Mouse (Mus musculus): ENCODE results near the gene Olfr15. TPM values are rescaled to one million over a fixed set of nuclear protein-coding genes. Genes with fewer than 3 reads are reported as not detected.
"Not testable (repeated sequence)": the region's sequence is repeated elsewhere in the genome, so short reads cannot be mapped to it uniquely, and the experiment has no call there.

The Olfr15 gene
- total RNA-seq (2014; fragmentation: Nextera tagmentation) = not detected in 2 replicates
- not detected in 2 replicates for total RNA-seq (2017)

DNA sequence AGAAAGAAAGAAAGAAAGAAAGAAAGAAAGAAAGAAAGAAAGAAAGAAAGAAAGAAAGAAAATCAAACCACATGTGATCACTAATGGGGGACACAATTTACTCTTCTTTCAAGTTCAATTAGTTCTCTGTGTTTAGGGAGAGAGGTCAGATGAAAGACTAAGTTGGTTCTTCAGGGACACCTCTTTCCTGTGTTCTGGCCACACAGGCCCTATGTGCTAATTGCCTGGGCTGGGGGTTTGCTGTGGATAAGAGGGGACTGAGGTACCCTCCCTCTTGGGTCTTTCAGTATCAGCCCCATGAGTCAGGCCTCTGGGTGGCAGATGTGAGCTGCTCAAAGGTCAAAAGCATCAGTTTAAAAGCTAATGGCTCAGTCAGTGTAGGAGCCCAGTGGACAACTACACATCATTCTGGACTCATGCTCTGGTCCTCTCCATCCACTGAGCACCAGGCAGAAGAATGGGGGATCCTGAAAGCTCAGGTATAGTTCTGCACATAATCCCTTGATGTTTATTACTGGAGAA is at the start of gene Olfr15:
TSS of gene Olfr15 (plus strand) at position 291 of the 522 bp plus-strand sequence.
- no peak for ATAC-seq (replicated peaks; ENCODE audit: poor library complexity, severe bottlenecking)

DNA sequence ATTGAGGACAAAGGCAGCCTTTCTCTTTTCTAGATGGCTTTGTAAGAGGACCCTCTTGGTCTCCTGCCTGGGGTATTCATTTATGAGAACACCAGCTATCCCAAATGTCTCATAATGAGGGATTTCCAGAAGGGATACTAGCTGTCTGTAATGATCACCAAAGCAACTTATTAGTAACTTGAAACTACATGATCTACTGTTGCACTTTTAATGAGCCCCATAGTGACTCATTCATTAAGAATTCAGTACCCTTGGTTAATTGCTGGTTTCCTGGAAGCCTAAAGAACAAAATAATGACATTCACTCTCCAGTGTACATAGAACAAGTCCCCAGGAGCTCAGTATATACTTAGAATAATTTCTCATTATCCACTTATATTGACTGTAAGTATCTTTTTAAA is 49.4 kb upstream of the Olfr15 start:
- ATAC-seq (replicated peaks; ENCODE audit: poor library complexity, severe bottlenecking) = no peak

- ATAC-seq (replicated peaks; ENCODE audit: poor library complexity, severe bottlenecking) = no peak
Observed at GRCm38 (mm10) chr16:3788394-3788793, 42.3 kb upstream of the Olfr15 start.

DNA sequence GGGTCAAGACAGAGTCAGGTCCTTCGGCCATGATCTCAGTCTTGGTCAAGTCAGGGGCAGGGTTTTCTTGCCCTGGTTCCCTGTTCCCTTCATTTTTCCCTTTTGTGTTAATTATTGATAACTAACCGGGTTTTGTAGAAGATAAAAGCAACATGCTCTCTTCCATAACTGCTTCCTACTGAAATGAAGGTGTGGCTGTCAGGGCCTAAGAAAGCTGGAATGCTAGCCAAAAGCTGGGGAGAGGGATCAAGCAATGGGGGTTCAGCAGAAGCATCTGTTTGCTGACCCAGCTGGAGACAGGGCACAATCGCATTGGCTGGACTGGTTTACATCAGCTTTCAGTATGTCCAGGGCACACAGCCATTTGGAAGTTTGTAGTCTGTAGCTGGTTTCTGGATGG is 22.5 kb upstream of the Olfr15 start:
- ATAC-seq (replicated peaks; ENCODE audit: poor library complexity, severe bottlenecking) = no peak

DNA sequence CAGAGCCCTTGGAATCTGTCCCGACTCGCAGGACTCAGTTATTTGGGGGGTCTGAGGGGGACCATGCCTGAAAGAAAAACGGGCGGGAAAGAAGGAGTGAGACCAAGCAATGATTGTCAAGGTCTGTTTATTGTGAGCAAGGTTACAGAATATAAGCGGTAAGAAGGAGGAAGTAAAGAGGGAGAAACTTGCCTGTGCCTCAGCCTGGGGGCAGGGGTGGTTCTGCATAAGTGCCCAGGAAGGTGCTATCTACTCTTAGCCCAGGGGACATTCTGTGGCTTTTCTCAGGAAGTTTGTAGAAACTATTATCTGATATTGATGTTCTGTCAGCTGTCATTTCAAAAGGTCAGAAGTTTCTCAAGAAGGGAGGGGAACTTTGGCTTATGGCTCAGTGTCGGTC is 16.0 kb upstream of the Olfr15 start:
- not testable (repeated sequence) for ATAC-seq (replicated peaks; ENCODE audit: poor library complexity, severe bottlenecking)

DNA sequence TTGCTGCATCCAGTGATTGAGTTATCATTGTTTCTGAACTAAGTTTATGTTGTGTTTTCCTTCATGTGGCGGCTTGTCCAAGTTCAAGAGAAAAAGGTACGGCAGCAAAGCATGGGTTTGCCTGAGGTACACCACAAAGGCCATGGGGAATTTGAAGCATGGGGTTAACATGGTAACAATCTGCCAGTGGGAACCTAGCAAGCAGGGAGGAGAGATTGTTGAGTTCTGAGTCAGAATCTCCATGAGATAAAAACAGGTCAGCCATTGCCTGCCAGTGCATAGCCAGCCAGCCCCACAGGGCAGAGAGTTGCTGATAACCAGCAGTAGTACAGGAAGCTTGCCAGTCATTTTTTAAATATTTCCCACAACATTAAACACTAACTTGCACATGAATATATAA is 10.5 kb upstream of the Olfr15 start:
- ATAC-seq (replicated peaks; ENCODE audit: poor library complexity, severe bottlenecking) = no peak

DNA sequence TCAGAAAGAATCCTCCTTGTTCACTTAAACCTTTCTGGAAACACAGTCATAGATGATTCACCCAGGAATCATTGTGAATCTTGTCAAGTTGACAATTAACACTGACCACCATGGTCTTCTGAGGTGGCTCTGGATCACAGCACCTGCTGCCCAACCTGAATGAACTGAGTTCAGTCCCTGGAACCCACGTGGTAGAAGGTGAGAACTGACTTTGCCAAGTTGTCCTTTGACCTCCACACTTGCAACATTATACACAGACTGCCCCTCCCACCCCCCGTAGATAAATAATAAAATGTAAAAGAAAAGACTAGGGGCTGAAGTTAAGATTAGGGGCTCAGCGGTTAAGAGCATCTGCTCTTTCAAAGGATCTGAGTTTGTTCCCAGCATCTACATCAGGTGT is 2.7 kb upstream of the Olfr15 start:
- ATAC-seq (replicated peaks; ENCODE audit: poor library complexity, severe bottlenecking) = no peak

DNA sequence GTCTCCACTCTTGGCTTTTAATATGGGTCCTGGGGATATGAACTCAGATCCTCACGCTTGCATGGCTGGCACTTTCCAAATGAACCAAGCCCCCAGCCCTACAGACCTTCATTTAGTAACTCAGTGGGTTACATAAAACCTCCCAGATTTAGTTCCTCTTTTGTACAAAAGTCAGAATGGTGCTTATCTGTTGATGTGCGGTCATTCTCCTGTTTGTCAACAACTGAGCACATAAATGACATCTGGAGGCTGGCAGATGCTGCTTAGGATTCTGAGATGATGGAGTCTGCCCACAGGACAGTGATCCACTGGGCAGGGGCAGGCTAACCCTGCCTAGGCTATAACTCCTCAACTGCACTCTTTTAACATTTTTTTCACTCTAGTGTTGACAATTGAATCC is 951 bp upstream of the Olfr15 start:
- peak; percentile 40; the same call in 1 of the 2 replicates for ATAC-seq (replicated peaks; ENCODE audit: poor library complexity, severe bottlenecking)

DNA sequence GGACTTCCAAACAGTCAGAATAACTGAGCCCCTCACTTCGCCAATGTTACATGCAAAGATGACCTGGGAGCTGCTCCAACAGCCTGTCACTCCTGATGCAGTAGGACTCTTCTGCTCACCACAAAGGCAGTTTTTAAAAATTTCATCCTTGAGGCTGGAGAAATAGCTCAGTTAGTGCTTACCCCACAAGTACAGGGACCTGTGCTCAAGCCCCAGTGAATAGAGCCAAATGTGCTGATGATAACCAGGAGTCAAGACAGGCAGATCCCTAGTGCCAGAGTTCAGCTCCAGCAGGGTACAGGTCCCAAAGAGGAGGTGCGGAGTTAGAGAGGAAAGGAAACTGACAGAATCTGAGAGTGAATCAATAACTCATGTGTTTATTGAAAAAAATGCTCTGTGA is 4.8 kb downstream of the Olfr15 start:
- ATAC-seq (replicated peaks; ENCODE audit: poor library complexity, severe bottlenecking) = no peak

- ATAC-seq (replicated peaks; ENCODE audit: poor library complexity, severe bottlenecking) = 0 out of 2 replicates have a peak, but pooled peaks have one; percentile 33
Observed at GRCm38 (mm10) chr16:3839157-3839885, 8.6 kb downstream of the Olfr15 start.

GRCm38 (mm10) chr16:3842989-3843388 is 12.3 kb downstream of the Olfr15 start:
- ATAC-seq (replicated peaks; ENCODE audit: poor library complexity, severe bottlenecking) = peak; percentile 5; the same call in 1 of the 2 replicates

- ATAC-seq (replicated peaks; ENCODE audit: poor library complexity, severe bottlenecking) = no peak
Observed at GRCm38 (mm10) chr16:3843796-3844195, 13.1 kb downstream of the Olfr15 start.

DNA sequence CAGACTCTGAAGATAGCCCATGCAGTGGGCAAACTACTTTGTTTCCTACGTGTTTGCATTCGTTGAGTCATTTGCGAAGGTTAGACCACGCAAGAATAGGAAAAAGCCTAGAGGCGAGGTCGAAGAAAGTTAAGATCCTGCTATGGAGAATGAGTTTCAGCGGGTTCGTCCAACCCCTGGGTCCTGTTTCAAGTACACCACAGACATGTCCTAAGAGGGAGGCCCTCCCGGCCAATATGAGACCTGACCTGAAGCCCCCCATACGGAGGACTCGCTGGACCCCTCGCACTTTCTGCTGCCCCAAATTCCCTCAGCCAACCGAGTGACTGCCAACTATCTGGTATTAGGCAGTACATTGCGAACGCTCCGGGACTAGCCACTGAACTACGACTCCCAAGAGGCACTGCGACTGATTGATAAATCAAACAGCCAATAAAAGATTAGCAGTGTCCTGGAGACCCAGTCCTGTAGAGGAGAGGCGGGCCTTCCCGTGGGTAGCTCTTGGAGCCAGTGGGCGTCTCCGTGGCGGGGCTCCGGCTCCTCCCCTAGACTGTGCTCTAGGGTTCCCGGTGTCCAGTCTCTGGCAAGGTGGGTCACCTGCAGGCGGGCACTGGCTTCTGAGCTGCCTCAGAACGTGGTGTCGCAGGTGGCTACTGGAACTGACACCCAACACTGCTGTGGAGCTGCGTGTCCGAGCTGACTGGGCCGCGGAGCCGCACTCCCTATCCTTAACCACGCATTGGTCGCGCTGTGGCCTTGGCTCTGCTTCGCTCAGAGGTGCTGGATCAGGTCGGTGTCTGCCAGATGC is 16.2 kb downstream of the Olfr15 start, which contains the start of gene Zfp174:
TSS of gene Zfp174 (plus strand) at position 558 of the 808 bp plus-strand sequence.
- ATAC-seq (replicated peaks; ENCODE audit: poor library complexity, severe bottlenecking) = peak; percentile 96

DNA sequence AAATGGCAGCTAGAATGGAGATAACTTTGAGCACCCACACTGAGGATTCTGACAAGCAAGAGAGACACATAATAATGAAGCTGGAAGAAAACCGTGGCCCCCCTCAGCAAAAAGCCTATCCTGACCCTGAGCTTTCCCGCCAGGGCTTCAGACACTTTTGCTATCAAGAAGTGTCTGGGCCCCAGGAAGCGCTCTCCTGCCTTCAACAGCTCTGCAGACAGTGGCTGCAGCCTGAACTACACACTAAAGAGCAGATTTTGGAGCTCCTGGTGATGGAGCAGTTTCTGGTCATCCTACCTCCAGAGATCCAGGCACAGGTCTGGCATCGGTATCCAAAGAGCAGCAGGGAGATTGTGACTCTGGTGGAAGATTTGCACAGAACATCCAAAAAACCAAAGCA is 17.2 kb downstream of the Olfr15 start:
- no peak for ATAC-seq (replicated peaks; ENCODE audit: poor library complexity, severe bottlenecking)

DNA sequence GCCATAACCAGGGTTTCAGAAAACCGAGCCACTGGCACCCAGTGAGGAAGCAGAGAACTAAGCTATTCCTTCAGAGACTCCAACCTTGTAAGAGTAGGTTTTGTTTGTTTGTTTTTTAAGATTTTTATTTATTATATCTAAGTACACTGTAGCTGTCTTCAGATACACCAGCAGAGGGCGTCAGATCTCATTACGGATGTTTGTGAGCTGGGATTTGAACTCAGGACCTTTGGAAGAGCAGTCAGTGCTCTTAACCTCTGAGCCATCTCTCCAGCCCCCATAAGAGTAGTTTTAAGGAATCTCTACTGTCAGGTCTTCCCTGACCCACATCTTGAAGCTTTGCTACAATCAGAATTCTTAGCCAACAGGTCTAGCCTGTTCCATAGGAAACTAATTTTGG is 17.7 kb downstream of the Olfr15 start:
- no peak for ATAC-seq (replicated peaks; ENCODE audit: poor library complexity, severe bottlenecking)

DNA sequence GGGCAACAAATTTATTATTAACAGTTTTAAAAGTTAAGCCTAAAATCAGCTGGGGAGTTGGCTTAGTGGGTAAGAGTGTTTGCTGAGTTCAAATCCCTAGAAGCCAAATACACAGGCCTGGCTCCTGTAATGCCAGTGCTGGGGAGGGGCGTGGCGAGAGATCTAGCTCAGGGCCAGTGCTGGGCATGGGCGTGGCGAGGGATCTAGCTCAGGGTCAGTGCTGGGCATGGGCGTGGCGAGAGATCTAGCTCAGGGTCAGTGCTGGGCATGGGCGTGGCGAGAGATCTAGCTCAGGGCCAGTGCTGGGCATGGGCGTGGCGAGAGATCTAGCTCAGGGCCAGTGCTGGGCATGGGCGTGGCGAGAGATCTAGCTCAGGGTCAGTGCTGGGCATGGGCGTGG is 20.6 kb downstream of the Olfr15 start:
- not testable (repeated sequence) for ATAC-seq (replicated peaks; ENCODE audit: poor library complexity, severe bottlenecking)

DNA sequence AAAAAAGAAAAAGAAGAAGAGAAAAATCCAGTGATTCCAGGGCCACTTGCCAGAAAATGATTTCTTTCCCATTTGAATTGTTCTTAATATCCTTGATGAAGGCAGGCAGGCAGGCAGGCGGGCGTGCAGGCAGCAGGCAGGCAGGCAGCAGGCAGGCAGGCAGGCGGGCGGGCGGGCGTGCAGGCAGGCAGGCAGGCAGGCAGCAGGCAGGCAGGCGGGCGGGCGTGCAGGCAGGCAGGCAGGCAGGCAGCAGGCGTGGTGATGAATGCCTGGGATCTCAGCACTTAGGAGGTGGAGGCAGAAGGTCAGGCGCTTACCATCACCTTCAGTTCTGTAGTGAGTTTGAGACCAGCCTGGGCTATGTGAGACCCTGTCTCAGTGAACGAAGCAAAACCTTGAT is 21.9 kb downstream of the Olfr15 start:
- ATAC-seq (replicated peaks; ENCODE audit: poor library complexity, severe bottlenecking) = no peak

DNA sequence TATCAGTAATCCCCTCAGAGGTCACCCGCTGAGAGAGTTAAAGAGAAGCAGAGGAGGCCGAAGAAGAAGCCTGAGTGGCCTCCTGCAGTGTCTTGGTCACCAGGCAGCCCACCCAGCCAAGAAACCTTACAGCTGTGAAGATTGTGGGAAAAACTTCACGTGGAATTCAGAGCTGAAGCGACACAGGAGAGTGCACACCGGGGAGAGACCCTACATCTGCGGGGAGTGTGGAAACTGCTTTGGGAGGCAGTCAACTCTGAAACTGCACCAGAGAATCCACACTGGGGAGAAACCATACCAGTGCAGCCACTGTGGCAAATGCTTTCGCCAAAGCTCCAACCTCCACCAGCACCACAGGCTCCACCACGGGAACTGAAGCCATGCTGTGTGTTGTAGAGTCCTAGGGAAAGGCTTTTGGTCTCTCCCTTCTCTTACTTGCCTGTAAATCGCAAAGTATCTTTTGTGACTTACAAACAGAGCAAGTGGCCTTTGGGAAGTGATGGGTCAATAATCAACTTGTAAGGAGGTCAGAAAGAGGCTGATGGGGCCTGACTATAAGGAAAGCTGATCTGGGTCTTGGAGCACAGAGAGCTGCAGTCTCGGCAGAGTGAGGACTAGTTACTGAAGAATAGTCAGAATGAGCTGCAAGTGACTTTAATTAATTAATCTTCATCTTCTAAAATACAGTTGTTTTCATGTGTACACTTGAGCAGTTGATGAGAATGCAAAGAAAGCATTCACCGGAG is 23.9 kb downstream of the Olfr15 start:
- no peak for ATAC-seq (replicated peaks; ENCODE audit: poor library complexity, severe bottlenecking)

DNA sequence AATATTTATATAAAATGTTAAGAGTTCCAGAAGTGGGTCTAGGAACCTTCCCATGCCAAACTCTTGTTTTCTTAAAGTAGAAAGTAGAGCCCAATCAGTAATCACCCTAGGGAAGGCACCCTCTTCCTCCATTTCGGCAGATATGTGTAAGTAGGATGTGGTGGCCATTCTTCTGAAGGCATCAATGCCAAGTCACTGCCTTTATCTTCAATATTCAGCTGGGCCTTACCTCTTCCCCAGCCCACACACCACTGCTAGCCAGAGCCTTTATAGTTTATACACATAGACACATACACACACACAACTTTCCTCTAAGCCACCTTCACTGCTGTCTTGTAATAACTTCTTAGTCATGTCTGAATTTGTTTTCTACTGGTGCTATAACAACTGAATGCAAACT is 25.1 kb downstream of the Olfr15 start:
- no peak for ATAC-seq (replicated peaks; ENCODE audit: poor library complexity, severe bottlenecking)

DNA sequence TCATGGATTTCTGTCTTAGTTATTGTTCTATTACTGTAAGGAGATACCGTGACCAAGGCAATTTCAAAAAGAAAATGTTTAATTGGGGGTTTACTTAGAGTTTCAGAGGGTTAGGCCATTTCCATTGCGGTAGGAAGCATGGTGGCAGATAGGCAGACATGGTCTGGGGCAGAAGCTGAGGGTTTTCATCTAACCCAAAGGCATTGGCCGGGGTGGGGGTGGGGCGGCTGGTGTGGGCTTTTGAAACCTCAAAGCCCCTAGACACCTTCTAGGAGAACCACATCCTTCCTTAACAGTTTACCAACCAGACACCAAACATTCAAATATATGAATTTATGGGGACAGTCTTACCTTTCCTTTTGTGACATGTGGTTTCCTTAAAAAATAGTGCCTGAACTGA is 28.6 kb downstream of the Olfr15 start:
- peak; percentile 55 for ATAC-seq (replicated peaks; ENCODE audit: poor library complexity, severe bottlenecking)

DNA sequence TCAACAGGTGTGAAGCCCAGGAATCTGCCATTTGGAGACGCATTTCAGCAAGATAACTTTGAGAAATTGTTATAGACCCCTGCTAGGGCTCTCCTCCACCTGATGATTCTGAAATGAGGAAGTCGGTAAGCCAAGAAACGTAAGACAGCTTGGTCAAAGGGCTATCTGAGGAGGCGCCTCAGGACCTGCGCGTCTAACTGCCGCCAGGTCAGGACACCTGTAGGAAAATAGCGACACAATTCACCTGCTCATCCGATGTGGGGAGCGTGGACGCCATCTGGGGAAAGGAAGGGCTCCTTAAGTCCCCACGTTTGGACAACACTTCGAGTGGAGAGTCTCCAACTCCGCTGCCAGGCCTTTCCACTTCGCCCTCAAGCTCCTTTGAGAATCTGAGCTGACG is 41.1 kb downstream of the Olfr15 start:
- peak; percentile 45 for ATAC-seq (replicated peaks; ENCODE audit: poor library complexity, severe bottlenecking)

All from granulocyte monocyte progenitor cell, adult 5-6 weeks (primary cell).